Mouse (Mus musculus): ENCODE measurements at regions not wholly inside any gene's neighbourhood (a gene's known extent, or its start where the extent isn't known, plus 50 kb on each side); places are given as distances from the start of the nearest gene placed in this dataset.

- TF ChIP-seq CTCF (IDR thresholded peaks at IDR 0.05; ENCODE audit: low read depth, low read length) (no peak), POLR2A (IDR thresholded peaks at IDR 0.05; ENCODE audit: borderline replicate concordance, low read depth, low read length) (no peak)
These were observed 117.3 kb upstream of the Slc30a5 start for GRCm38 (mm10) chr13:100950348-100951184.

All from bone marrow macrophage, adult 2 months (primary cell).